Comparison of ENCODE assay signal across 19 mouse cellular contexts in the genomic region with DNA sequence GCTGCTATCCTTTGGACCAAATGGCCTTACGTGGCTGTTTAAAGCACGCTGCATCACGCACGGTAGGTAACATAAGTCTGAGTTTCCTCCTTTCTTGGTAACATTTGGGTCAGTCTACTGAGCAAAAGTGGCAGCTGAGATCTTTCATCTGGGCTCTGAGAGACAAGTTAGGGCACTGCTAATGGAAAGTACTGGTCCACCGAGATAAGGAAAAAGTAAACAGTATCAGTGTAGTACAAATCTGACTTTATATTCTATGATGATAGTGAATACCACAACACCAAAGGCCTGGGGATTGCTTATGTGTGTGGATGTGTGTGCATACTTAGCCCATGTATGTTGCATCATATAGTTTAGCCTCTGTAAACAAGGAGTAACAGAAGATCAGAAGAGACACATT.
"Had no signal": no experiment of that assay in that cellular context is flagged by ENCODE, and none has a peak within 500 bp of the region (broad histone marks: within the 10 kb centered on the region; RNA-seq: fewer than 3 reads in every experiment).

No protein-coding gene starts in this region.

- H3K9ac ChIP-seq: limb, embryonic 13.5 days; lung, embryonic 14.5 days had no signal

- H3K36me3 ChIP-seq: limb, embryonic 10.5 days; limb, embryonic 13.5 days had no signal

- H3K4me2 ChIP-seq: limb, embryonic 13.5 days; lung, embryonic 14.5 days; midbrain, embryonic 11.5 days had no signal

- DNase-seq: kidney, adult 18-20 months; kidney, adult 9 months; kidney, postnatal 14 days; kidney, postnatal 4 days; lung, embryonic 14.5 days; lung, postnatal 36 days; midbrain, embryonic 14.5 days; right cerebral cortex, postnatal 14 days; right cerebral cortex, postnatal 4 days; thymus, adult 2 months; thymus, postnatal 14 days; thymus, postnatal 4 days had no signal

- H3K27me3 ChIP-seq: limb, embryonic 13.5 days had no signal

- H3K9me3 ChIP-seq: limb, embryonic 10.5 days; limb, embryonic 13.5 days; megakaryocyte, embryonic 14.5 days had no signal

- H3K4me3 ChIP-seq: limb, embryonic 10.5 days; limb, embryonic 13.5 days; megakaryocyte, embryonic 14.5 days had no signal

- H3K27ac ChIP-seq: limb, embryonic 10.5 days; limb, embryonic 13.5 days had no signal

- ATAC-seq: inflammation-experienced regulatory T-cells, adult 6 months; intestine, embryonic 16.5 days; lung, postnatal 0 days had no signal
